Mouse (Mus musculus) hematopoietic stem cell, adult 5-6 weeks (primary cell): ENCODE measurements around the gene Mcat. TPM values are rescaled to one million over a fixed set of nuclear protein-coding genes. Genes with fewer than 3 reads are reported as not detected.

Source experiments
- total RNA-seq: library from RNA; stranded (forward); fragments of 172-1452, 232-1000 nt; gene quantifications from 2 replicates; pipeline ENCODE4 v1.2.3, GENCODE M21; 2017

Mcat gene
- total RNA-seq, 1 experiment from 2014 or later = 12.7 TPM

Other genes starting within 250 kb of the Mcat start
- gene Arfgap3, start 213.5 kb downstream of the Mcat start, total RNA-seq = 13.0 and 18.4 TPM in 2 replicates
- gene Pacsin2, start 99.2 kb downstream of the Mcat start, total RNA-seq = 62.1 and 83.5 TPM in 2 replicates
- 6.4 and 8.2 TPM in 2 replicates for gene Ttll1, start 52.9 kb downstream of the Mcat start, total RNA-seq
- gene Bik, start 36.9 kb downstream of the Mcat start, total RNA-seq = not detected in 2 replicates
- gene Tspo, start 195 bp downstream of the Mcat start, total RNA-seq = 19.0 and 49.2 TPM in 2 replicates
- 8.4 and 19.1 TPM in 2 replicates for gene Ttll12, start 31.4 kb upstream of the Mcat start, total RNA-seq
- not detected in 2 replicates for gene Scube1, start 161.2 kb upstream of the Mcat start, total RNA-seq
- gene Mpped1, start 215.7 kb upstream of the Mcat start, total RNA-seq = not detected in 2 replicates